15 mouse cellular contexts compared by ENCODE assay signal in the genomic region with DNA sequence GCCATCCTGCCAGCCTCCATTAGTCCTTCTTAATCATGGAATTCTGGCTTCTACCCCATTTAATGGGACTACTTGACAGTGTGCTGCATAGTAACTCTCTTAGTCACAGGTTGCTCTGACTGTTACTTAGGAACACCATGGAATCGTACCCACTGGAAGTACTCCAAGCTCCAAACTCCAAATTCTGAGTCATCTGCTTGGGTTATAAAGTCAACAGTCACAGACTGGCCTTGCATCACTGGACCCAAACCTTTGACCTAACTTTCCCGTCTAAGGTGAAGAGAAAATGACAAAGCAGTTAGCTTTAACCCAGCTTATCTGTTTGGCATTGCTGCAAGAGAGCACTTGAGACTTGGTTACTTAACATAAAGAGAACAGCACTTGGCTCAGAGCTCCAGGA.
DNase-seq lines count a peak whose midpoint lies in the region; ATAC-seq and TF ChIP-seq lines count a peak whose summit lies in the region.
"Had no signal": no experiment of that assay in that cellular context is flagged by ENCODE, and none has a peak within 500 bp of the region (broad histone marks: within the 10 kb centered on the region; RNA-seq: fewer than 3 reads in every experiment).

No protein-coding gene starts in this region.

- no peak overlapping the region for H3K9ac ChIP-seq in liver, postnatal 0 days (replicated peaks)
- H3K9ac ChIP-seq in liver, embryonic 11.5 days (ENCODE audit: low read depth, low read length) = no peak overlapping the region
- H3K9ac ChIP-seq: limb, embryonic 13.5 days; neural tube, embryonic 15.5 days had no signal

- peak; percentile 97 for ATAC-seq in liver, postnatal 0 days
- ATAC-seq in liver, embryonic 11.5 days (replicated peaks; ENCODE audit: low FRiP score) = no peak
- ATAC-seq: hindbrain, embryonic 16.5 days had no signal

- 47% methylated on average over 2 of the region's 2 CpGs for WGBS in liver, postnatal 0 days (ENCODE audit: insufficient replicate concordance)
- 68% methylated on average over 2 of the region's 2 CpGs for WGBS in liver, embryonic 11.5 days

- H3K27me3 ChIP-seq in liver, postnatal 0 days (ENCODE audit: insufficient read depth, low read length) = no peaks in the 10 kb centered on the region
- no peaks in the 10 kb centered on the region for H3K27me3 ChIP-seq in liver, embryonic 11.5 days (replicated peaks; ENCODE audit: control insufficient read depth, insufficient read depth, low read length)
- H3K27me3 ChIP-seq: neural tube, embryonic 15.5 days had no signal

- H3K4me2 ChIP-seq in liver, postnatal 0 days (ENCODE audit: low read depth, low read length) = no peak overlapping the region
- H3K4me2 ChIP-seq in liver, embryonic 11.5 days = no peak overlapping the region
- H3K4me2 ChIP-seq: limb, embryonic 13.5 days; neural tube, embryonic 15.5 days had no signal

- H3K27ac ChIP-seq in liver, postnatal 0 days (ENCODE audit: low read depth) = no peak overlapping the region
- H3K27ac ChIP-seq in liver, embryonic 11.5 days (ENCODE audit: low read depth, low read length) = no peak overlapping the region
- H3K27ac ChIP-seq: limb, embryonic 13.5 days; midbrain, embryonic 10.5 days; neural tube, embryonic 15.5 days had no signal

- peaks cover 6% of the 10 kb centered on the region for H3K4me1 ChIP-seq in liver, postnatal 0 days (ENCODE audit: insufficient read depth)
- H3K4me1 ChIP-seq in liver, embryonic 11.5 days (replicated peaks; ENCODE audit: control insufficient read depth, insufficient read depth, low read length) = no peaks in the 10 kb centered on the region
- H3K4me1 ChIP-seq: limb, embryonic 13.5 days; midbrain, embryonic 10.5 days; neural tube, embryonic 15.5 days had no signal

- peak; percentile 71 for TF ChIP-seq EP300 in liver, postnatal 0 days (IDR thresholded peaks at IDR 0.05; ENCODE audit: low read depth)

- H3K4me3 ChIP-seq in liver, postnatal 0 days (ENCODE audit: low read depth, low read length) = no peak overlapping the region
- no peak overlapping the region for H3K4me3 ChIP-seq in liver, embryonic 11.5 days (ENCODE audit: low read depth, low read length)
- H3K4me3 ChIP-seq: erythroblast, embryonic 14.5 days; limb, embryonic 13.5 days; midbrain, embryonic 10.5 days; neural tube, embryonic 15.5 days had no signal

- peak; percentile 76 for DNase-seq in gastrocnemius, adult 18-20 months (ENCODE audit: low spot score)
- no peak for DNase-seq in gastrocnemius, postnatal 4 days (ENCODE audit: low spot score in 2 of 2)
- DNase-seq in liver, postnatal 0 days = peak; percentile 40
- no peak for DNase-seq in liver, embryonic 11.5 days (ENCODE audit: low spot score)
- DNase-seq in kidney, postnatal 25 days = peak; percentile 57 to 58
- peak; percentile 24 for DNase-seq in testis, postnatal 14 days (ENCODE audit: low spot score)
- DNase-seq in c-Kit-positive CD71-positive TER-119-positive erythroid progenitor cells, embryonic 14.5 days (ENCODE audit: low spot score) = no peak
- DNase-seq in T-cell, adult 2 months (ENCODE audit: low spot score) = no peak
- DNase-seq: B cell, adult 2 months; thymus, postnatal 36 days had no signal

- no peaks in the 10 kb centered on the region for H3K36me3 ChIP-seq in liver, postnatal 0 days (replicated peaks; ENCODE audit: insufficient read depth, low read length)
- no peaks in the 10 kb centered on the region for H3K36me3 ChIP-seq in liver, embryonic 11.5 days (ENCODE audit: control insufficient read depth, insufficient read depth, low read length)
- H3K36me3 ChIP-seq: limb, embryonic 13.5 days; midbrain, embryonic 10.5 days; neural tube, embryonic 15.5 days had no signal

- no peak for TF ChIP-seq CTCF in liver, postnatal 0 days (IDR thresholded peaks at IDR 0.05; ENCODE audit: low read depth)

- no peaks in the 10 kb centered on the region for H3K9me3 ChIP-seq in liver, postnatal 0 days (ENCODE audit: low read length)
- no peaks in the 10 kb centered on the region for H3K9me3 ChIP-seq in liver, embryonic 11.5 days (ENCODE audit: control insufficient read depth, low read length)
- H3K9me3 ChIP-seq: limb, embryonic 13.5 days; midbrain, embryonic 10.5 days; neural tube, embryonic 15.5 days had no signal

Comparison
In these comparisons a context has a peak if more than half of its experiments do, and no peak if none do; other contexts are left out.
1. DNase-seq: peak in gastrocnemius, adult 18-20 months (single experiment), liver, postnatal 0 days (single experiment), kidney, postnatal 25 days (2 of 2) and testis, postnatal 14 days (single experiment); none in gastrocnemius, postnatal 4 days (0 of 2), liver, embryonic 11.5 days (single experiment), c-Kit-positive CD71-positive TER-119-positive erythroid progenitor cells, embryonic 14.5 days (single experiment) and T-cell, adult 2 months (single experiment).